Mouse (Mus musculus) frontal cortex, adult 2 months (tissue): ENCODE data around the gene Rhox4b. TPM values are rescaled to one million over a fixed set of nuclear protein-coding genes. Genes with fewer than 3 reads are reported as not detected.
"Not testable (repeated sequence)": the region's sequence is repeated elsewhere in the genome, so short reads cannot be mapped to it uniquely, and the experiment has no call there.

Experiments used
- DNase-seq, 2 experiments: peaks; one replicate each; pipeline ENCODE4 v3.0.0; 2022; ENCODE audit warnings: low spot score in 1 of 2; ENCODE audit errors: extremely low spot score in 1 of 2
- polyA plus RNA-seq: library from polyadenylated mRNA; depleted of rRNA; stranded (reverse); fragments of >200 nt; gene quantifications from 2 replicates; pipeline ENCODE4 v1.2.3, GENCODE M21; 2012; rRNA removed

Rhox4b gene
- polyA plus RNA-seq = not detected in 2 replicates

- DNase-seq = not testable (repeated sequence)
These were observed at the start of gene Rhox4b for GRCm38 (mm10) chrX:37432194-37432593. TSS of gene Rhox4b (plus strand) at chrX:37432494.

GRCm38 (mm10) chrX:37390548-37390947 is 41.7 kb upstream of the Rhox4b start, which contains the start of gene Rhox4a2:
TSS of gene Rhox4a2 (plus strand) at chrX:37390848.
- DNase-seq = not testable (repeated sequence)

- DNase-seq = not testable (repeated sequence)
These were observed 20.5 kb upstream of the Rhox4b start, which contains the start of gene Rhox2b for GRCm38 (mm10) chrX:37411767-37412166. TSS of gene Rhox2b (plus strand) at chrX:37412067.

- DNase-seq = not testable (repeated sequence)
These were observed 21.1 kb downstream of the Rhox4b start, which contains the start of gene Rhox2c for GRCm38 (mm10) chrX:37453380-37453779. TSS of gene Rhox2c (plus strand) at chrX:37453680.

- not testable (repeated sequence) for DNase-seq
These were observed 26.0 kb downstream of the Rhox4b start, which contains the start of gene Rhox3c for GRCm38 (mm10) chrX:37458285-37458684. TSS of gene Rhox3c (plus strand) at chrX:37458585.

- not testable (repeated sequence) for DNase-seq
These were observed 47.7 kb downstream of the Rhox4b start, which contains the start of gene Rhox4c for GRCm38 (mm10) chrX:37480037-37480436. TSS of gene Rhox4c (plus strand) at chrX:37480337.

Other genes starting within 250 kb of the Rhox4b start
- 579 and 627 TPM in 2 replicates for gene Ndufa1, start 241.3 kb upstream of the Rhox4b start, polyA plus RNA-seq
- 7.4 and 8.2 TPM in 2 replicates for gene Rnf113a1, start 241.2 kb upstream of the Rhox4b start, polyA plus RNA-seq
- 0.13 TPM in 1 of 2 replicates, not detected in the other for gene Gm9, start 221.5 kb upstream of the Rhox4b start, polyA plus RNA-seq
- gene Rhox1, start 210.2 kb upstream of the Rhox4b start, polyA plus RNA-seq = not detected in 2 replicates
- not detected in 2 replicates for gene Rhox2a, start 187.5 kb upstream of the Rhox4b start, polyA plus RNA-seq
- not detected in 2 replicates for gene Rhox3a, start 182.6 kb upstream of the Rhox4b start, polyA plus RNA-seq
- not detected in 2 replicates for gene Rhox4a, start 167.2 kb upstream of the Rhox4b start, polyA plus RNA-seq
- gene Rhox3a2, start 52.5 kb upstream of the Rhox4b start, polyA plus RNA-seq = not detected in 2 replicates
- not detected in 2 replicates for gene Rhox4a2, start 41.6 kb upstream of the Rhox4b start, polyA plus RNA-seq
- not detected in 2 replicates for gene Rhox2b, start 20.4 kb upstream of the Rhox4b start, polyA plus RNA-seq
- not detected in 2 replicates for gene Rhox2c, start 21.2 kb downstream of the Rhox4b start, polyA plus RNA-seq
- gene Rhox3c, start 26.1 kb downstream of the Rhox4b start, polyA plus RNA-seq = not detected in 2 replicates
- gene Rhox4c, start 47.8 kb downstream of the Rhox4b start, polyA plus RNA-seq = not detected in 2 replicates
- gene Rhox2d, start 60.9 kb downstream of the Rhox4b start, polyA plus RNA-seq = not detected in 2 replicates
- not detected in 2 replicates for gene Rhox4d, start 81.9 kb downstream of the Rhox4b start, polyA plus RNA-seq
- not detected in 2 replicates for gene Rhox2e, start 98.0 kb downstream of the Rhox4b start, polyA plus RNA-seq
- gene Rhox3e, start 109.5 kb downstream of the Rhox4b start, polyA plus RNA-seq = not detected in 2 replicates
- gene Rhox4e, start 124.9 kb downstream of the Rhox4b start, polyA plus RNA-seq = not detected in 2 replicates
- not detected in 2 replicates for gene Rhox2f, start 138.9 kb downstream of the Rhox4b start, polyA plus RNA-seq
- not detected in 2 replicates for gene Rhox3f, start 148.5 kb downstream of the Rhox4b start, polyA plus RNA-seq
- gene Rhox4f, start 175.2 kb downstream of the Rhox4b start, polyA plus RNA-seq = not detected in 2 replicates
- gene Rhox3g, start 196.1 kb downstream of the Rhox4b start, polyA plus RNA-seq = not detected in 2 replicates
- gene Rhox2g, start 211.0 kb downstream of the Rhox4b start, polyA plus RNA-seq = not detected in 2 replicates
- not detected in 2 replicates for gene Rhox4g, start 218.8 kb downstream of the Rhox4b start, polyA plus RNA-seq
- not detected in 2 replicates for gene Rhox3h, start 236.3 kb downstream of the Rhox4b start, polyA plus RNA-seq
- gene Rhox2h, start 240.8 kb downstream of the Rhox4b start, polyA plus RNA-seq = not detected in 2 replicates